In the genomic region with DNA sequence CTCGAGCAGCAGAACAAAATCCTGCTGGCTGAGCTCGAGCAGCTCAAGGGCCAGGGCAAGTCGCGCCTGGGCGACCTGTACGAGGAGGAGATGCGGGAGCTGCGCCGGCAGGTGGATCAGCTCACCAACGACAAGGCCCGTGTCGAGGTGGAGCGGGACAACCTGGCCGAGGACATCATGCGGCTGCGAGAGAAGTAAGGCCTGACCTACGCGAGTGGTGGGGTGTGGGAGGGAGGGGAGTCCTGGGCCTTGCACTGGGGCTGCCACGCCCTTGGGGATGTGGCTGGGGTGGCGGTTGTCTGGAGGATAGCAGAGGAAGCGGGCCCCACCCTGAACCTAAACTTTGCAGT, we compare ENCODE assay signal across 8 mouse cellular contexts. TPM values are rescaled to one million over a fixed set of nuclear protein-coding genes. Genes with fewer than 3 reads are reported as not detected.
DNase-seq lines count a peak whose midpoint lies in the region; ATAC-seq lines count a peak whose summit lies in the region.

No protein-coding gene starts in this region.

- peak overlapping the region; percentile 96 for H3K9ac ChIP-seq in forebrain, embryonic 12.5 days
- H3K9ac ChIP-seq in liver, embryonic 12.5 days, result peak overlapping the region; percentile 66

- H3K4me2 ChIP-seq in forebrain, embryonic 12.5 days, result peak overlapping the region; percentile 70
- H3K4me2 ChIP-seq in liver, embryonic 12.5 days, result peak overlapping the region; percentile 64

- 0 out of 2 replicates have a peak, but pooled peaks have one; percentile 10 for ATAC-seq in forebrain, embryonic 12.5 days (ENCODE audit: low FRiP score)
- peak; percentile 76 for ATAC-seq in liver, embryonic 12.5 days
- peak; percentile 61 for ATAC-seq in monocyte, adult 5-6 weeks (replicated peaks; ENCODE audit: insufficient number of reproducible peaks, low FRiP score, low TSS enrichment, poor library complexity, severe bottlenecking)

- H3K27ac ChIP-seq in forebrain, embryonic 12.5 days, result peak overlapping the region; percentile 98
- H3K27ac ChIP-seq in liver, embryonic 12.5 days, result peak overlapping the region; percentile 62

- peak overlapping the region; percentile 88 for H3K4me3 ChIP-seq in forebrain, embryonic 12.5 days (replicated peaks)
- H3K4me3 ChIP-seq in liver, embryonic 12.5 days, result peak overlapping the region; percentile 54

- H3K36me3 ChIP-seq in forebrain, embryonic 12.5 days (replicated peaks), result peaks cover 28% of the 10 kb centered on the region
- H3K36me3 ChIP-seq in liver, embryonic 12.5 days, result peaks cover 22% of the 10 kb centered on the region

- under 1% methylated on average over 21 of the region's 21 CpGs for WGBS in forebrain, embryonic 12.5 days
- WGBS in liver, embryonic 12.5 days (ENCODE audit: insufficient replicate concordance), result under 1% methylated on average over 21 of the region's 21 CpGs

- peak; percentile 90 for DNase-seq in CD4-positive helper T cell, adult 2 months (ENCODE audit: low read depth, low spot score)
- DNase-seq in MN1 (ENCODE audit: low spot score), result peak; percentile 35
- peak; percentile 64 for DNase-seq in heart, postnatal 4 days
- peak; percentile 74 for DNase-seq in thymus, postnatal 14 days
- DNase-seq in layer of hippocampus, adult 8-10 months (ENCODE audit: low spot score in 2 of 2), result no peak

- H3K27me3 ChIP-seq in forebrain, embryonic 12.5 days, result no peaks in the 10 kb centered on the region
- H3K27me3 ChIP-seq in liver, embryonic 12.5 days (replicated peaks), result peaks cover 56% of the 10 kb centered on the region

- H3K9me3 ChIP-seq in forebrain, embryonic 12.5 days, result no peaks in the 10 kb centered on the region
- H3K9me3 ChIP-seq in liver, embryonic 12.5 days (replicated peaks), result no peaks in the 10 kb centered on the region

- peaks cover 52% of the 10 kb centered on the region for H3K4me1 ChIP-seq in forebrain, embryonic 12.5 days
- H3K4me1 ChIP-seq in liver, embryonic 12.5 days, result peaks cover 38% of the 10 kb centered on the region

RNA-seq across cellular contexts. Expression of gene Vim, which starts 1.0 kb away (rescaled TPM):
- 1,088 and 1,103 TPM in 2 replicates for polyA plus RNA-seq in forebrain, embryonic 12.5 days (2016; fragmentation: Nextera tagmentation; extraction: Ambion mirVana)
- 1,000 to 10,000 TPM; 1,329 to 1,381 TPM for total RNA-seq in heart, postnatal 4 days (2021)
- 114 and 120 TPM in 2 replicates for polyA plus RNA-seq in liver, embryonic 12.5 days (2016; fragmentation: Nextera tagmentation; extraction: Ambion mirVana)
- 1,067 to 1,239 TPM (median 1,097 TPM) in 3 replicates for total RNA-seq in monocyte, adult 5-6 weeks (2017)
- total RNA-seq in layer of hippocampus, adult 8-10 months (2022), result 100 to 1,000 TPM in 2 of 4 experiments, 10 to 100 TPM in 2; 51.2 to 185 (median 99.0) TPM

RNA-seq across cellular contexts. Expression of gene Trdmt1, which starts 30.3 kb away (rescaled TPM):
- polyA plus RNA-seq in forebrain, embryonic 12.5 days (2016; fragmentation: Nextera tagmentation; extraction: Ambion mirVana), result 6.6 and 7.8 TPM in 2 replicates
- total RNA-seq in heart, postnatal 4 days (2021), result 10 to 100 TPM; 11.3 to 14.4 TPM
- 6.3 and 6.6 TPM in 2 replicates for polyA plus RNA-seq in liver, embryonic 12.5 days (2016; fragmentation: Nextera tagmentation; extraction: Ambion mirVana)
- 5.6 to 15.4 TPM (median 15.0 TPM) in 3 replicates for total RNA-seq in monocyte, adult 5-6 weeks (2017)
- total RNA-seq in layer of hippocampus, adult 8-10 months (2022), result 1 to 10 TPM; 4.7 to 7.8 (median 5.4) TPM

Comparison
In these comparisons a context has a peak if more than half of its experiments do, and no peak if none do; other contexts are left out.
1. DNase-seq: peak in CD4-positive helper T cell, adult 2 months (single experiment), MN1 (single experiment), heart, postnatal 4 days (single experiment) and thymus, postnatal 14 days (single experiment); none in layer of hippocampus, adult 8-10 months (0 of 2).
2. ATAC-seq: peak in every context shown above with its lines; median percentile 76 in liver, embryonic 12.5 days; 61 in monocyte, adult 5-6 weeks; 10 in forebrain, embryonic 12.5 days.